Mouse (Mus musculus) brain, embryonic 14.5 days (tissue): ENCODE measurements around the gene Gm45521.

Experiments
- CTCF ChIP-seq: fragments of 200-500 bp; IDR thresholded peaks from 2 replicates; pipeline ENCODE4 v1.5.1; 2012; ENCODE audit warnings: inconsistent platforms, mild to moderate bottlenecking, moderate library complexity, borderline replicate concordance; ENCODE audit not compliant: insufficient read depth, insufficient read length; ENCODE audit errors: extremely low read depth
- POLR2A ChIP-seq: fragments of 200-500 bp; IDR thresholded peaks from 2 replicates; pipeline ENCODE4 v1.6.1; 2012; ENCODE audit warnings: mild to moderate bottlenecking, inconsistent platforms, borderline replicate concordance; ENCODE audit not compliant: poor library complexity, insufficient read depth, insufficient read length, severe bottlenecking; ENCODE audit errors: extremely low read depth

DNA sequence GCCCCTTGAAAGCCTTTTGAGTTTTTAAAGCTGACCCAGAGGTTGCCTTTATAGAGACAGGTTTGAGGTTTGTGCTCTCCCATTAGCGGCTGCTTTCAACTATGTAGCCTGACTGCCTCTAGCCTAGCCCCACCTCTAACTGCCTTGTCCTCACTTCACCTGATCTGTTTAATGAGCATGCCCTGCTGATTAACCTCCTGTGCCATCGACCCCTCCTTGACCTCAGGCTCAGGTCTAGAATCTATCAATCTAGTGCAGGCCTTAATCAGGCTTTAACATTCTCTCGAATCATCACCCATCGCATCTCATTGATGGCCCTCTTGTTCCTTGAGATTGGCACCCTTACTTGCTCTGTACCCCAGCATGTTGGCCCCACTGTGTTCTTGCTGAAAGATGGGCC is 42.6 kb upstream of the Gm45521 start:
- TF ChIP-seq CTCF (no peak), POLR2A (no peak)
